Mouse (Mus musculus): ENCODE measurements around the gene Slc5a4b.

DNA sequence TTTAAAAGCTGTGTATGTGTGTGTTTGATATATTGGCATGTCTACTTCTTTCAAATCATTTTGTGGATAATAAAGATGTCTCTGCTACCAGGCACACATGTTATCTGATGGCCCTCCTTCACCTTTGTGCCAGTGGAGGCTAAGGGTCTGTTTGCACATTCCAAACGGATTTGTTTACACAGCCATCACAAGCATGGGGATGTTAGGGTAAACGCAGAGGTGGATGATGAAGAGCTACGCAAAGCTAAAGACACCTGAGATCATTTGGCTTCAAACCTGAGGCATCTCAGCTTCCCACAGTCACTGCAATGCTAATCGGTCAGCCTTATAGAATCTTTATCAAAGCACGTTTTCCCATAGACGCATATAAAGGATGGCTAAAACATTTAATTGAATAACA lies 61.8 kb downstream of the Slc5a4b start:
- TF ChIP-seq CTCF (IDR thresholded peaks at IDR 0.05) (no peak), POLR2A (IDR thresholded peaks at IDR 0.05; ENCODE audit: insufficient read depth, low read depth, low read length) (no peak), EP300 (IDR thresholded peaks at IDR 0.05; ENCODE audit: insufficient read depth, low read depth, low read length) (no peak)
